Mouse (Mus musculus): ENCODE measurements at regions not wholly inside any gene's neighbourhood (a gene's known extent, or its start where the extent isn't known, plus 50 kb on each side); places are given as distances from the start of the nearest gene placed in this dataset.

GRCm38 (mm10) chr3:21545156-21545893 lies 531.1 kb upstream of the Tbl1xr1 start:
- TF ChIP-seq RCOR1 (conservative IDR thresholded peaks at IDR 0.05; ENCODE audit: low read depth, low read length) (no peak), POLR2A (IDR thresholded peaks at IDR 0.05; ENCODE audit: low read depth, low read length) (no peak), JUN (IDR thresholded peaks at IDR 0.05; ENCODE audit: insufficient read depth, low read depth, low read length) (no peak), JUND (conservative IDR thresholded peaks at IDR 0.05; ENCODE audit: low read depth, low read length) (no peak), MEF2A (IDR thresholded peaks at IDR 0.05; ENCODE audit: borderline replicate concordance, low read depth, low read length) (no peak), TBP (conservative IDR thresholded peaks at IDR 0.05; ENCODE audit: low read depth, low read length) (no peak), MAX (IDR thresholded peaks at IDR 0.05; ENCODE audit: low read length) (no peak), CTCF (conservative IDR thresholded peaks at IDR 0.05 in 1 of 2, IDR thresholded peaks at IDR 0.05 in 1 of 2; ENCODE audit: low read depth in 2 of 2, low read length in 2 of 2) (no peak), SMC3 (IDR thresholded peaks at IDR 0.05; ENCODE audit: low read depth, low read length) (no peak), USF1 (IDR thresholded peaks at IDR 0.05; ENCODE audit: low read depth, low read length) (no peak), POLR2AphosphoS2 (IDR thresholded peaks at IDR 0.05; ENCODE audit: low read depth, low read length) (no peak), PAX5 (IDR thresholded peaks at IDR 0.05; ENCODE audit: low read length) (no peak), NELFE (IDR thresholded peaks at IDR 0.05; ENCODE audit: low read depth, low read length) (no peak), ZMIZ1 (IDR thresholded peaks at IDR 0.05; ENCODE audit: low read depth, low read length) (no peak)

Measured in CH12.LX (cell line).